Mouse (Mus musculus) liver, adult 2 months (tissue): ENCODE measurements around the gene Rlbp1. TPM values are rescaled to one million over a fixed set of nuclear protein-coding genes. Genes with fewer than 3 reads are reported as not detected.

Experiments
- DNase-seq: peaks from one replicate; pipeline ENCODE4 v3.0.0-alpha.2; 2011; ENCODE audit warnings: low read depth, low spot score; ENCODE audit errors: extremely low read depth
- H3K27ac ChIP-seq: fragments of 200-500 bp; replicated peaks from 2 replicates; pipeline ENCODE4 v1.5.1; 2012; ENCODE audit warnings: low read depth, mild to moderate bottlenecking, control low read depth, inconsistent platforms, low read length; ENCODE audit not compliant: insufficient read depth
- H3K27me3 ChIP-seq: fragments of 200-500 bp; 2 replicates; pipeline ENCODE4 v1.6.1; 2012; ENCODE audit warnings: mild to moderate bottlenecking, moderate library complexity, low read length, inconsistent platforms; ENCODE audit not compliant: control insufficient read depth, insufficient read depth
- H3K36me3 ChIP-seq: fragments of 200-500 bp; 2 replicates; pipeline ENCODE4 v1.6.1; 2012; ENCODE audit warnings: low read length, inconsistent platforms; ENCODE audit not compliant: control insufficient read depth, insufficient read depth
- H3K4me1 ChIP-seq: fragments of 200-500 bp; 2 replicates; pipeline ENCODE4 v1.6.1; 2011; ENCODE audit warnings: low read length; ENCODE audit not compliant: control insufficient read depth, insufficient read depth
- H3K4me3 ChIP-seq: fragments of 200-500 bp; 2 replicates; pipeline ENCODE4 v1.5.1; 2011; ENCODE audit warnings: low read depth, mild to moderate bottlenecking, control low read depth, low read length, moderate library complexity; ENCODE audit not compliant: insufficient read depth
- H3K79me2 ChIP-seq: fragments of 200-500 bp; 2 replicates; pipeline ENCODE4 v1.6.1; 2012; ENCODE audit warnings: inconsistent platforms, mild to moderate bottlenecking, low read length, moderate library complexity; ENCODE audit not compliant: control insufficient read depth, insufficient read depth
- H3K9ac ChIP-seq: fragments of 200-500 bp; 2 replicates; pipeline ENCODE4 v1.6.1; 2012; ENCODE audit warnings: low read depth, mild to moderate bottlenecking, control low read depth, inconsistent platforms, low read length
- CTCF ChIP-seq: fragments of 200-500 bp; IDR thresholded peaks from 2 replicates; pipeline ENCODE4 v1.5.1; 2011; ENCODE audit warnings: low read depth, low read length, control low read depth
- POLR2A ChIP-seq: fragments of 200-500 bp; IDR thresholded peaks from 2 replicates; pipeline ENCODE4 v1.6.1; 2011; ENCODE audit warnings: low read length, control low read depth; ENCODE audit not compliant: insufficient read depth; ENCODE audit errors: extremely low read depth
- WGBS: fragments of 180-500 bp; shearing (Covaris S2); methylation state at CpG from one replicate; pipeline ENCODE4 v1.1.7; 2018; 5-methylcytosine and 5-hydroxymethylcytosine counted together
- polyA plus RNA-seq: library from polyadenylated mRNA; depleted of rRNA; stranded (reverse); fragments of >200 nt; gene quantifications from 2 replicates; pipeline ENCODE4 v1.2.3, GENCODE M21; 2012
- total RNA-seq: library from RNA; depleted of rRNA; stranded (reverse); fragments of >200 nt; gene quantifications from 2 replicates; pipeline ENCODE4 v1.2.3, GENCODE M21; 2014

The Rlbp1 gene
- total and polyA plus RNA-seq, 2 experiments, result not detected

- TF ChIP-seq POLR2A, result no peak
- TF ChIP-seq CTCF, result no peak
- H3K4me3 ChIP-seq, result no peak overlapping the region
- no peaks in the 10 kb centered on the region for H3K36me3 ChIP-seq
- DNase-seq, result no peak
- H3K9ac ChIP-seq, result no peak overlapping the region
- H3K27me3 ChIP-seq, result no peaks in the 10 kb centered on the region
- H3K79me2 ChIP-seq, result no peaks in the 10 kb centered on the region
- H3K4me1 ChIP-seq, result peaks cover 5% of the 10 kb centered on the region; the same call in 1 of the 2 replicates
- 87% methylated on average over 7 of the region's 7 CpGs for WGBS
- H3K27ac ChIP-seq, result no peak overlapping the region
Observed at GRCm38 (mm10) chr7:79388671-79389206, 1.9 kb upstream of the Rlbp1 start.

GRCm38 (mm10) chr7:79387991-79388390 lies 1.1 kb upstream of the Rlbp1 start:
- 62% methylated on average over 7 of the region's 7 CpGs for WGBS
- no peaks in the 10 kb centered on the region for H3K79me2 ChIP-seq
- H3K27me3 ChIP-seq, result no peaks in the 10 kb centered on the region
- H3K36me3 ChIP-seq, result no peaks in the 10 kb centered on the region
- no peak for TF ChIP-seq CTCF
- TF ChIP-seq POLR2A, result no peak
- peaks cover 5% of the 10 kb centered on the region; the same call in 1 of the 2 replicates for H3K4me1 ChIP-seq
- DNase-seq, result no peak
- no peak overlapping the region for H3K9ac ChIP-seq
- H3K27ac ChIP-seq, result no peak overlapping the region
- no peak overlapping the region for H3K4me3 ChIP-seq

- no peaks in the 10 kb centered on the region for H3K27me3 ChIP-seq
- no peaks in the 10 kb centered on the region for H3K36me3 ChIP-seq
- peaks cover 3% of the 10 kb centered on the region; the same call in 1 of the 2 replicates for H3K4me1 ChIP-seq
- no peak for TF ChIP-seq CTCF
- TF ChIP-seq POLR2A, result no peak
- H3K79me2 ChIP-seq, result no peaks in the 10 kb centered on the region
- H3K4me3 ChIP-seq, result no peak overlapping the region
- WGBS, result 83% methylated on average over 8 of the region's 8 CpGs
- no peak overlapping the region for H3K9ac ChIP-seq
- no peak overlapping the region for H3K27ac ChIP-seq
- DNase-seq, result no peak
Observed at GRCm38 (mm10) chr7:79387140-79387539, 292 bp upstream of the Rlbp1 start.

- Histone ChIP-seq H3K4me1 (no peaks in the 10 kb centered on the region), H3K36me3 (no peaks in the 10 kb centered on the region), H3K4me3 (no peak overlapping the region), H3K27me3 (no peaks in the 10 kb centered on the region), H3K9ac (no peak overlapping the region), H3K79me2 (no peaks in the 10 kb centered on the region), H3K27ac (no peak overlapping the region)
- 51% methylated on average over 10 of the region's 10 CpGs for WGBS
- TF ChIP-seq POLR2A (no peak), CTCF (no peak)
- peak; percentile 66 for DNase-seq
Observed at GRCm38 (mm10) chr7:79376516-79377275, 10.2 kb downstream of the Rlbp1 start.

- no peaks in the 10 kb centered on the region for H3K4me1 ChIP-seq
- no peaks in the 10 kb centered on the region for H3K79me2 ChIP-seq
- no peak overlapping the region for H3K9ac ChIP-seq
- no peak for TF ChIP-seq POLR2A
- no peak for TF ChIP-seq CTCF
- no peak for DNase-seq
- no peaks in the 10 kb centered on the region for H3K27me3 ChIP-seq
- no peak overlapping the region for H3K4me3 ChIP-seq
- H3K27ac ChIP-seq, result no peak overlapping the region
- WGBS, result 88% methylated on average over 5 of the region's 5 CpGs
- no peaks in the 10 kb centered on the region for H3K36me3 ChIP-seq
Observed at GRCm38 (mm10) chr7:79375594-79375993, 11.3 kb downstream of the Rlbp1 start.

GRCm38 (mm10) chr7:79374017-79374416 lies 12.8 kb downstream of the Rlbp1 start:
- H3K27ac ChIP-seq, result no peak overlapping the region
- no peak overlapping the region for H3K9ac ChIP-seq
- no peaks in the 10 kb centered on the region for H3K79me2 ChIP-seq
- no peaks in the 10 kb centered on the region for H3K36me3 ChIP-seq
- TF ChIP-seq POLR2A, result no peak
- TF ChIP-seq CTCF, result no peak
- H3K4me3 ChIP-seq, result no peak overlapping the region
- no peaks in the 10 kb centered on the region for H3K4me1 ChIP-seq
- no peak for DNase-seq
- no peaks in the 10 kb centered on the region for H3K27me3 ChIP-seq
